Mouse (Mus musculus): ENCODE data around the gene Magea8.
"Not testable (repeated sequence)": the region's sequence is repeated elsewhere in the genome, so short reads cannot be mapped to it uniquely, and the experiment has no call there.

Gene Magea8

DNA sequence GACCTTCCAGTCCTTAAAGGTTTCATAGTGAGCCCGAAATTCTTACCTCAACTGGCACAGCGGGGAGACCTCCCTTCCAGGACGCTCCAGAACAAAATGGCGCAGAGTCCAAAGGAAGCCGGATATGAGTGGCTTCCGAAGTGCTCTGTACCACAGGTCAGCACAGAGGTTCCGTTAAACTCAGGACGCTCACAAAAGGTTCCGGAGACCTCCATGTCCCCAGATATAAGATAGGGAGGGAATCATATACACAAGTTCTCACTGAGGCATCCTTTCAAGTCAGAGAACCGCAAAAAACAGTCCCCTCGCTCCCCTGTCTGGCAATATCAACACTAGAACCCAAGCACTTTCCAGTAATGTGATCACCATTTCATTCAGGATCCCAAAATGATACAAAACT lies at the start of gene Magea8:
TSS of gene Magea8 (minus strand) at position 101 of the 400 bp plus-strand sequence.
- in situ Hi-C loops (cut with MboI; ENCODE audit: low sequenced_read_pairs) = not testable (repeated sequence)

DNA sequence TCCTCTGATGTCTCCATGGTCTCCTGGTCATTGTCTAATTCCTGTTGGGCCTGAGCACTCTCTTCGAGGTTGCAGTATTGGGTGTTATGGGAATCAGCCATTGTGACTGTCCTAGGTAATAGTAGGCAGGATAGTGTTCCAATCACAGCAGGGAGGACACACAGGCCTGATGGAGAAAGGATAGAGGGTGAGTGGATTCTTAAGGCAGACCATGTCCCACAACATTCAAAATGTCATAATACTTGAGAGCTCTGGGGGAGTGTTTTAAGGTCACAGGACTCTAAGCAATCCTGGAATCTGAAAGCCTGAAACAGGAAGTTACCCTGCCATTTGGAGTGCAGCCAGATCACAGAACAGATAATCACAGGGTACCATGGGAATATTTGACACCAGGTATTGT lies 46.2 kb downstream of the Magea8 start, which contains the start of gene Magea3:
TSS of gene Magea3 (minus strand) at position 101 of the 400 bp plus-strand sequence.
- in situ Hi-C loops (cut with MboI; ENCODE audit: low sequenced_read_pairs) = not testable (repeated sequence)

DNA sequence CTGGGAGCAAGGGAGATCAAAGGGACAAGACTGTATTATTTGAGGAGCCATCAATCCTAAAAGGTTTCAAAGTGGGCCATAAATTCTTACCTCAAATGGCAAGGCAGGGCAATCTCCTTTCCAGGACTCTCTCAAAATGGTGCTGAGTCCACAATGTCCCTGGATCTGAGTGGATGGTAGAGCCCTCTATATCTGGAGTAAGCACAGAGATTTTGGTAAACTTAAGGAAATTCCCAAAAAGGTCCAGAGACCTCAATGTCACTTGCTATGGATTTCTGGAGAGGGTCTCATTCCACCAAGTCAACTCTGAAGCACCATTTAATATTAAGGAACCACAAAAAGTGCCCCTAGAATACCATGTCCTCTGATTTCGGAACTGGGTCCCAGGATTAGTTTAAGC lies 59.8 kb downstream of the Magea8 start, which contains the start of gene Magea6:
TSS of gene Magea6 (minus strand) at position 101 of the 400 bp plus-strand sequence.
- in situ Hi-C loops (cut with MboI; ENCODE audit: low sequenced_read_pairs) = not testable (repeated sequence)

All from CH12F3 (cell line).